Mouse (Mus musculus) neutrophil, adult 5-6 weeks (primary cell): ENCODE measurements around the gene Ptpn11. TPM values are rescaled to one million over a fixed set of nuclear protein-coding genes. Genes with fewer than 3 reads are reported as not detected.

ENCODE experiments used
- ATAC-seq: fragments of 151-379, 151-347 bp; 2 replicates; pipeline ENCODE4 v1.8.0; 2017; ENCODE audit warnings: mild to moderate bottlenecking, moderate TSS enrichment; ENCODE audit not compliant: insufficient number of reproducible peaks, poor library complexity, low FRiP score, severe bottlenecking; ENCODE audit errors: extremely low read depth
- total RNA-seq: library from RNA; stranded (forward); fragments of 200-1000 nt; gene quantifications from 2 replicates; pipeline ENCODE4 v1.2.3, GENCODE M21; 2017

The Ptpn11 gene
- total RNA-seq, 1 experiment from 2014 or later, result 47.7 TPM

GRCm38 (mm10) chr5:121112390-121112789 is 78.8 kb downstream of the Ptpn11 start:
- no peak for ATAC-seq

GRCm38 (mm10) chr5:121111106-121111915 is 79.9 kb downstream of the Ptpn11 start:
- no peak for ATAC-seq

GRCm38 (mm10) chr5:121109185-121109584 is 82.0 kb downstream of the Ptpn11 start:
- no peak for ATAC-seq

- ATAC-seq, result peak; percentile 94
These were observed 84.3 kb downstream of the Ptpn11 start for GRCm38 (mm10) chr5:121106913-121107312.

- ATAC-seq, result no peak
These were observed 90.2 kb downstream of the Ptpn11 start for GRCm38 (mm10) chr5:121100886-121101580.

- ATAC-seq, result no peak
These were observed 91.1 kb downstream of the Ptpn11 start for GRCm38 (mm10) chr5:121100095-121100494.

GRCm38 (mm10) chr5:121097970-121098369 is 93.2 kb downstream of the Ptpn11 start:
- ATAC-seq, result no peak

- no peak for ATAC-seq
These were observed 94.5 kb downstream of the Ptpn11 start for GRCm38 (mm10) chr5:121096744-121097143.

- ATAC-seq, result no peak
These were observed 97.9 kb downstream of the Ptpn11 start for GRCm38 (mm10) chr5:121093281-121093680.

GRCm38 (mm10) chr5:121089660-121090059 is 101.5 kb downstream of the Ptpn11 start:
- ATAC-seq, result no peak

- no peak for ATAC-seq
These were observed 103.5 kb downstream of the Ptpn11 start for GRCm38 (mm10) chr5:121087733-121088132.

- ATAC-seq, result no peak
These were observed 108.6 kb downstream of the Ptpn11 start for GRCm38 (mm10) chr5:121082605-121083004.

GRCm38 (mm10) chr5:121081754-121082153 is 109.4 kb downstream of the Ptpn11 start:
- no peak for ATAC-seq

Other genes starting within 250 kb of the Ptpn11 start
- not detected in 2 replicates for gene Rph3a, start 181.3 kb downstream of the Ptpn11 start, total RNA-seq
- gene Rpl6, start 13.1 kb upstream of the Ptpn11 start, total RNA-seq, result 659 and 668 TPM in 2 replicates
- 26.2 and 40.7 TPM in 2 replicates for gene Hectd4, start 28.8 kb upstream of the Ptpn11 start, total RNA-seq
- 106 and 111 TPM in 2 replicates for gene Trafd1, start 194.2 kb upstream of the Ptpn11 start, total RNA-seq
- gene Naa25, start 206.5 kb upstream of the Ptpn11 start, total RNA-seq, result 31.0 and 34.3 TPM in 2 replicates